Mouse (Mus musculus): Measurements from ENCODE around the gene 4930579F01Rik.
A peak's percentile ranks its signal among the peaks of the same experiment; 100 is the strongest.
"Not testable (repeated sequence)": the region's sequence is repeated elsewhere in the genome, so short reads cannot be mapped to it uniquely, and the experiment has no call there.

Gene 4930579F01Rik

GRCm38 (mm10) chr3:138143315-138144059 is 50.1 kb downstream of the 4930579F01Rik start, which contains the start of gene Trmt10a:
Trmt10a (plus strand) TSS chr3:138143448.
- DNase-seq, result peak; percentile 100

GRCm38 (mm10) chr3:138142733-138143314 is 50.8 kb downstream of the 4930579F01Rik start:
- no peak for DNase-seq

- peak; percentile 95 for DNase-seq
Measured at GRCm38 (mm10) chr3:138142052-138142732, 51.4 kb downstream of the 4930579F01Rik start.

GRCm38 (mm10) chr3:138139663-138140062 is 54.0 kb downstream of the 4930579F01Rik start:
- DNase-seq, result peak; percentile 90

- not testable (repeated sequence) for DNase-seq
Measured at GRCm38 (mm10) chr3:138138146-138138545, 55.5 kb downstream of the 4930579F01Rik start.

GRCm38 (mm10) chr3:138134528-138134927 is 59.1 kb downstream of the 4930579F01Rik start:
- DNase-seq, result no peak

- DNase-seq, result no peak
Measured at GRCm38 (mm10) chr3:138133916-138134315, 59.7 kb downstream of the 4930579F01Rik start.

GRCm38 (mm10) chr3:138133463-138133862 is 60.2 kb downstream of the 4930579F01Rik start:
- no peak for DNase-seq

- DNase-seq, result no peak
Measured at GRCm38 (mm10) chr3:138131168-138131567, 62.5 kb downstream of the 4930579F01Rik start.

GRCm38 (mm10) chr3:138130692-138131091 is 62.9 kb downstream of the 4930579F01Rik start:
- no peak for DNase-seq

- no peak for DNase-seq
Measured at GRCm38 (mm10) chr3:138129110-138129509, 64.5 kb downstream of the 4930579F01Rik start.

- DNase-seq, result peak; percentile 85
Measured at GRCm38 (mm10) chr3:138123842-138124241, 69.8 kb downstream of the 4930579F01Rik start.

- no peak for DNase-seq
Measured at GRCm38 (mm10) chr3:138121461-138121860, 72.2 kb downstream of the 4930579F01Rik start.

GRCm38 (mm10) chr3:138119444-138120105 is 74.0 kb downstream of the 4930579F01Rik start:
- DNase-seq, result peak; percentile 85

GRCm38 (mm10) chr3:138118831-138119230 is 74.8 kb downstream of the 4930579F01Rik start:
- peak; percentile 87 for DNase-seq

GRCm38 (mm10) chr3:138118392-138118791 is 75.2 kb downstream of the 4930579F01Rik start:
- no peak for DNase-seq

GRCm38 (mm10) chr3:138116871-138117270 is 76.8 kb downstream of the 4930579F01Rik start:
- peak; percentile 96 for DNase-seq

GRCm38 (mm10) chr3:138114106-138114505 is 79.5 kb downstream of the 4930579F01Rik start:
- DNase-seq, result no peak
